Mouse (Mus musculus) CH12.LX (cell line): ENCODE results near the gene Nphp3. TPM values are rescaled to one million over a fixed set of nuclear protein-coding genes. Genes with fewer than 3 reads are reported as not detected.

Experiments used
- DNase-seq: peaks from one replicate; pipeline ENCODE4 v3.0.0-alpha.2; 2013; ENCODE audit errors: extremely low read depth
- H3K27ac ChIP-seq: 2 replicates; pipeline ENCODE4 v1.5.1; 2012; ENCODE audit warnings: low read depth, mild to moderate bottlenecking, control low read depth, moderate library complexity; ENCODE audit not compliant: insufficient read depth
- H3K27me3 ChIP-seq: replicated peaks from 2 replicates; pipeline ENCODE3; 2012; ENCODE audit warnings: inconsistent platforms
- H3K36me3 ChIP-seq, 2 experiments: replicated peaks in 1 of 2; 2 replicates each; pipeline versions ENCODE3 to v1.6.1; 2012; ENCODE audit warnings: inconsistent platforms in 1 of 2, low read length in 1 of 2, mild to moderate bottlenecking in 1 of 2, mixed read lengths in 1 of 2, moderate library complexity in 1 of 2; ENCODE audit not compliant: control insufficient read depth in 1 of 2, insufficient read depth in 1 of 2
- H3K4me1 ChIP-seq, 2 experiments: 2 replicates each; pipeline ENCODE4 v1.6.1; 2012; ENCODE audit warnings: inconsistent platforms in 1 of 2, moderate library complexity in 1 of 2; ENCODE audit not compliant: insufficient read depth in 2 of 2, control insufficient read depth in 1 of 2
- H3K4me2 ChIP-seq: 2 replicates; pipeline ENCODE4 v1.6.1; 2012; ENCODE audit warnings: low read depth, mild to moderate bottlenecking, control low read depth; ENCODE audit not compliant: poor library complexity, insufficient read depth, severe bottlenecking
- H3K4me3 ChIP-seq, 3 experiments: fragments of 150-350 bp in 1 of 3; sonication (generic) in 1 of 3; replicated peaks in 1 of 3; 2 replicates each; pipeline versions ENCODE3 to v1.5.1; 2011 to 2012; ENCODE audit warnings: low read depth in 2 of 3, low read length in 2 of 3, mild to moderate bottlenecking in 2 of 3, moderate library complexity in 2 of 3, control low read depth in 1 of 3, improper control_type of control experiment in 1 of 3, inconsistent platforms in 1 of 3, mixed read lengths in 1 of 3; ENCODE audit not compliant: poor library complexity in 1 of 3
- H3K79me2 ChIP-seq: replicated peaks from 2 replicates; pipeline ENCODE4 v1.6.1; 2012; ENCODE audit warnings: mild to moderate bottlenecking, moderate library complexity; ENCODE audit not compliant: control insufficient read depth, poor library complexity, insufficient read depth, severe bottlenecking; ENCODE audit errors: extremely low read depth
- H3K9ac ChIP-seq: 2 replicates; pipeline ENCODE4 v1.6.1; 2012; ENCODE audit warnings: low read depth, mild to moderate bottlenecking, control low read depth, moderate library complexity; ENCODE audit not compliant: insufficient read depth
- H3K9me3 ChIP-seq: replicated peaks from 2 replicates; pipeline ENCODE3; 2012; ENCODE audit warnings: low read length, inconsistent platforms, mixed read lengths
- BHLHE40 ChIP-seq: IDR thresholded peaks from 2 replicates; pipeline ENCODE4 v1.6.1; 2011; ENCODE audit warnings: mild to moderate bottlenecking, low read depth, low read length, improper control_type of control experiment
- CHD1 ChIP-seq: IDR thresholded peaks from 2 replicates; pipeline ENCODE4 v1.6.1; 2012; ENCODE audit warnings: low read depth, low read length, improper control_type of control experiment, inconsistent platforms
- CHD2 ChIP-seq: IDR thresholded peaks from 2 replicates; pipeline ENCODE4 v1.6.1; 2011; ENCODE audit warnings: low read length, improper control_type of control experiment
- CTCF ChIP-seq, 2 experiments: IDR thresholded peaks in 1 of 2; conservative IDR thresholded peaks in 1 of 2; 2 replicates each; pipeline ENCODE4 v1.5.1; 2011 to 2012; ENCODE audit warnings: low read depth in 2 of 2, low read length in 2 of 2, improper control_type of control experiment in 1 of 2, inconsistent platforms in 1 of 2, mild to moderate bottlenecking in 1 of 2, moderate library complexity in 1 of 2
- E2F4 ChIP-seq: IDR thresholded peaks from 2 replicates; pipeline ENCODE4 v1.6.1; 2011; ENCODE audit warnings: low read depth, low read length, improper control_type of control experiment; ENCODE audit not compliant: insufficient replicate concordance
- ELF1 ChIP-seq: IDR thresholded peaks from 2 replicates; pipeline ENCODE4 v1.6.1; 2014; ENCODE audit warnings: low read depth, mild to moderate bottlenecking, inconsistent platforms, low read length, improper control_type of control experiment
- EP300 ChIP-seq: IDR thresholded peaks from 2 replicates; pipeline ENCODE4 v1.6.1; 2011; ENCODE audit warnings: low read length, improper control_type of control experiment
- ETS1 ChIP-seq: conservative IDR thresholded peaks from 2 replicates; pipeline ENCODE4 v1.6.1; 2012; ENCODE audit warnings: low read depth, mild to moderate bottlenecking, inconsistent platforms, low read length, improper control_type of control experiment, moderate library complexity
- HCFC1 ChIP-seq: IDR thresholded peaks from 2 replicates; pipeline ENCODE4 v1.6.1; 2012; ENCODE audit warnings: low read depth, mild to moderate bottlenecking, inconsistent platforms, low read length, improper control_type of control experiment
- IRF4 ChIP-seq: IDR thresholded peaks from 2 replicates; pipeline ENCODE4 v1.6.1; 2014; ENCODE audit warnings: low read depth, mild to moderate bottlenecking, inconsistent platforms, low read length, improper control_type of control experiment
- JUND ChIP-seq: conservative IDR thresholded peaks from 2 replicates; pipeline ENCODE4 v1.6.1; 2011; ENCODE audit warnings: low read depth, low read length, improper control_type of control experiment
- KAT2A ChIP-seq: IDR thresholded peaks from 2 replicates; pipeline ENCODE4 v1.6.1; 2012; ENCODE audit warnings: low read length, improper control_type of control experiment, inconsistent platforms; ENCODE audit not compliant: insufficient replicate concordance
- MAFK ChIP-seq: IDR thresholded peaks from 2 replicates; pipeline ENCODE4 v1.6.1; 2011; ENCODE audit warnings: low read length, improper control_type of control experiment; ENCODE audit not compliant: insufficient replicate concordance
- MAX ChIP-seq: IDR thresholded peaks from 2 replicates; pipeline ENCODE4 v1.6.1; 2011; ENCODE audit warnings: low read length, improper control_type of control experiment
- MAZ ChIP-seq: IDR thresholded peaks from 2 replicates; pipeline ENCODE4 v1.6.1; 2012; ENCODE audit warnings: low read depth, mild to moderate bottlenecking, inconsistent platforms, low read length, improper control_type of control experiment, moderate library complexity
- MXI1 ChIP-seq: IDR thresholded peaks from 2 replicates; pipeline ENCODE4 v1.6.1; 2011; ENCODE audit warnings: mild to moderate bottlenecking, low read depth, low read length, improper control_type of control experiment
- MYC ChIP-seq: IDR thresholded peaks from 2 replicates; pipeline ENCODE4 v1.6.1; 2011; ENCODE audit warnings: low read depth, mild to moderate bottlenecking, improper control_type of control experiment, low read length
- NELFE ChIP-seq: IDR thresholded peaks from 2 replicates; pipeline ENCODE4 v1.6.1; 2011; ENCODE audit warnings: low read depth, low read length, improper control_type of control experiment
- NRF1 ChIP-seq: IDR thresholded peaks from 2 replicates; pipeline ENCODE4 v1.6.1; 2014; ENCODE audit warnings: low read depth, mild to moderate bottlenecking, inconsistent platforms, low read length, improper control_type of control experiment, moderate library complexity
- PAX5 ChIP-seq: IDR thresholded peaks from 2 replicates; pipeline ENCODE4 v1.6.1; 2012; ENCODE audit warnings: low read length, inconsistent platforms, mixed read lengths
- POLR2A ChIP-seq: IDR thresholded peaks from 2 replicates; pipeline ENCODE4 v1.6.1; 2011; ENCODE audit warnings: low read depth, mild to moderate bottlenecking, improper control_type of control experiment, low read length
- RCOR1 ChIP-seq: conservative IDR thresholded peaks from 2 replicates; pipeline ENCODE4 v1.6.1; 2012; ENCODE audit warnings: low read depth, mild to moderate bottlenecking, inconsistent platforms, low read length, improper control_type of control experiment
- SIN3A ChIP-seq: IDR thresholded peaks from 2 replicates; pipeline ENCODE4 v1.6.1; 2012; ENCODE audit warnings: low read length, improper control_type of control experiment, inconsistent platforms
- SMC3 ChIP-seq: IDR thresholded peaks from 2 replicates; pipeline ENCODE4 v1.6.1; 2011; ENCODE audit warnings: low read depth, low read length, improper control_type of control experiment
- TBP ChIP-seq: conservative IDR thresholded peaks from 2 replicates; pipeline ENCODE4 v1.6.1; 2011; ENCODE audit warnings: low read depth, low read length, improper control_type of control experiment
- TCF12 ChIP-seq: IDR thresholded peaks from 2 replicates; pipeline ENCODE4 v1.6.1; 2014; ENCODE audit warnings: low read depth, mild to moderate bottlenecking, inconsistent platforms, low read length, improper control_type of control experiment
- UBTF ChIP-seq: IDR thresholded peaks from 2 replicates; pipeline ENCODE4 v1.6.1; 2012; ENCODE audit warnings: low read depth, mild to moderate bottlenecking, inconsistent platforms, low read length, improper control_type of control experiment, moderate library complexity
- USF1 ChIP-seq: IDR thresholded peaks from 2 replicates; pipeline ENCODE4 v1.6.1; 2014; ENCODE audit warnings: low read depth, mild to moderate bottlenecking, inconsistent platforms, low read length, improper control_type of control experiment
- ZKSCAN1 ChIP-seq: IDR thresholded peaks from 2 replicates; pipeline ENCODE4 v1.6.1; 2012; ENCODE audit warnings: low read depth, inconsistent platforms, low read length, improper control_type of control experiment, borderline replicate concordance
- ZMIZ1 ChIP-seq: IDR thresholded peaks from 2 replicates; pipeline ENCODE4 v1.6.1; 2012; ENCODE audit warnings: low read depth, mild to moderate bottlenecking, inconsistent platforms, low read length, improper control_type of control experiment
- dilution Hi-C: fragments of 300-500 bp; cut with MboI; formaldehyde crosslinking; loops from 2 replicates; pipeline ENCODE4 v1.14.3; 2020; ENCODE audit warnings: low sequenced_read_pairs; ENCODE audit not compliant: extremely low pct_unique_long_range_greater_than_20kb, extremely low pct_ligation_motif_present
- in situ Hi-C: fragments of 300-500 bp; cut with MboI; formaldehyde crosslinking; loops from 3 replicates; pipeline ENCODE4 v1.14.3; 2019; ENCODE audit warnings: low sequenced_read_pairs, low pct_ligation_motif_present, low pct_unique_long_range_greater_than_20kb, mixed read lengths
- polyA plus RNA-seq: library from polyadenylated mRNA; unstranded; fragments of >175 nt; gene quantifications from 2 replicates; pipeline ENCODE4 v1.2.1, GENCODE M21; 2012; ENCODE audit warnings: low read depth; ENCODE audit not compliant: insufficient read length
- total RNA-seq, 2 experiments: library from RNA; depleted of rRNA; stranded (reverse); fragments of 300-350 nt in 1 of 2; fragments of >200 nt in 1 of 2; gene quantifications; 2 replicates each; pipeline ENCODE4 v1.2.3; 2012 to 2014

Nphp3 gene
- total and polyA plus RNA-seq, 3 experiments = 1.3 to 2.9 (median 2.3) TPM

GRCm38 (mm10) chr9:104062430-104063243 lies 60.3 kb downstream of the Nphp3 start, which contains the start of gene Uba5:
Gene Uba5 (minus strand): TSS chr9:104063134.
- in situ Hi-C loops = no loop called here
- no peaks in the 10 kb centered on the region for H3K27me3 ChIP-seq
- peak within 1 kb of the TSS; percentile 90 for H3K9ac ChIP-seq
- DNase-seq = no peak
- no peaks in the 10 kb centered on the region for H3K9me3 ChIP-seq
- peak within 1 kb of the TSS; percentile 100 for H3K4me2 ChIP-seq
- dilution Hi-C loops = no loop called here
- no peak within 1 kb of the TSS for H3K27ac ChIP-seq
- no peak; the same call in 1 of the 2 replicates for TF ChIP-seq MXI1
- peak; percentile 70 for TF ChIP-seq POLR2A
- 0 out of 2 replicates have a peak, but pooled peaks have one; percentile 28 for TF ChIP-seq ZMIZ1
- TF ChIP-seq SIN3A = 0 out of 2 replicates have a peak, but pooled peaks have one; percentile 32
- peak; percentile 43; the same call in 1 of the 2 replicates for TF ChIP-seq TCF12
- peak; percentile 56 for TF ChIP-seq NELFE
- H3K4me1 ChIP-seq = peaks cover 2 to 21% of the 10 kb centered on the region in 2 experiments; a peak in 2 of 4 replicates
- H3K79me2 ChIP-seq = peaks cover 20% of the 10 kb centered on the region
- peak within 1 kb of the TSS; percentile 99 to 100 (median 99) for H3K4me3 ChIP-seq
- H3K36me3 ChIP-seq = peaks cover 16 to 33% of the 10 kb centered on the region in 2 experiments

DNA sequence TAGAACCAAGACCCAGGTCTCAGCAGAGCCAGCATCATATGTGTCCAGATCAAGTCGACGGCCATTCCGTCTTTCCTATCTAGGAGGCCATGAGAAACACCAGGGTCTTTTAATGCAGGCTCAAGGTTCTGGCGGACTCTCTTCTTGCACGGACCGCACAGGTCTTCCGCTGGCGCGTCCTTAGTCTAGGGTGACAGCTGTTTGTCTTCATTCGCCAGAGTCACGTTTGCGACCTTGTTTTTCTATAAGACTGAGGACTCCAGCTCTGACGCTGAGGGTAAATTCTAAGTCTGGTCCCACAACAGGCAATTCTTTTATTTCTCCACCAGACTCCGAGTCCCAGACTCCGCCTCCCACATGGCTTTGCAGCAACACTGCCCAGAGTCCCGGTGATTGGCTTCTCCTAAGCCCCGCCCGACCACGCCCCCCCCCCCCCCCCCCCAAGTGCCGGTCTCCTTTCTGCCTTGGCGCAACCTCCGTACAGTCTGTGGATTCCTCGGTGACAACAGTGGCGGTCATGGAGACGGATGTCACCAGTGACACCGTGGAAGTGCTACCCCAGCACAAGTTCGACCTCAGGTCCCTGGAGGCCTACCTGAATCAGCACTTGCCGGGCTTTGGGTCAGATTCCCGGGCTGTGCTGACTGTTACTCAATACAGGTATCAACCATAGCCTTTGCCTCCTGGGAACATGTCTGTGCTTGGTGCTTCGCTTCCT lies 61.1 kb downstream of the Nphp3 start, which contains the start of gene Acad11:
Acad11 (plus strand) TSS at position 134 of the 718 bp plus-strand sequence.
- H3K79me2 ChIP-seq = peaks cover 20% of the 10 kb centered on the region
- peak within 1 kb of the TSS; percentile 100 for H3K4me2 ChIP-seq
- H3K4me1 ChIP-seq = peaks cover 2 to 21% of the 10 kb centered on the region in 2 experiments; a peak in 2 of 4 replicates
- no peaks in the 10 kb centered on the region for H3K27me3 ChIP-seq
- peak; percentile 82 for DNase-seq
- H3K9me3 ChIP-seq = no peaks in the 10 kb centered on the region
- in situ Hi-C loops (no loop called here), dilution Hi-C loops (no loop called here)
- H3K27ac ChIP-seq = no peak within 1 kb of the TSS
- H3K9ac ChIP-seq = peak within 1 kb of the TSS; percentile 90
- peaks cover 10 to 26% of the 10 kb centered on the region in 2 experiments for H3K36me3 ChIP-seq
- H3K4me3 ChIP-seq = peak within 1 kb of the TSS; percentile 99 to 100 (median 99)
- TF ChIP-seq NRF1 (peak; percentile 47; the same call in 1 of the 2 replicates), TBP (0 out of 2 replicates have a peak, but pooled peaks have one; percentile 35), CTCF (conservative IDR thresholded peaks at IDR 0.05 in 1 of 2, IDR thresholded peaks at IDR 0.05 in 1 of 2; ENCODE audit: low read depth in 2 of 2, low read length in 2 of 2) (no peak), CHD2 (no peak), MYC (peak; percentile 78; the same call in 1 of the 2 replicates), ZMIZ1 (no peak), MAFK (no peak), JUND (no peak), ZKSCAN1 (no peak), ELF1 (peak; percentile 17; the same call in 1 of the 2 replicates), RCOR1 (no peak), EP300 (no peak), UBTF (no peak), HCFC1 (peak; percentile 88), IRF4 (no peak; the same call in 1 of the 2 replicates), MAZ (no peak), USF1 (no peak), E2F4 (no peak), SMC3 (no peak), KAT2A (no peak), CHD1 (no peak), MAX (no peak; the same call in 1 of the 2 replicates), ETS1 (no peak), BHLHE40 (no peak), PAX5 (no peak), TCF12 (no peak)
